Mouse (Mus musculus) cortical plate, adult 2 months (tissue): ENCODE data around the gene Ptpn11.

Source experiments
- CTCF ChIP-seq: fragments of 200-500 bp; IDR thresholded peaks from 2 replicates; pipeline ENCODE4 v1.5.1; 2011; ENCODE audit warnings: mild to moderate bottlenecking, control low read depth, low read length; ENCODE audit not compliant: insufficient read depth; ENCODE audit errors: extremely low read depth
- POLR2A ChIP-seq: fragments of 200-500 bp; IDR thresholded peaks from 2 replicates; pipeline ENCODE4 v1.6.1; 2011; ENCODE audit warnings: mild to moderate bottlenecking, low read length, control low read depth; ENCODE audit not compliant: insufficient read depth; ENCODE audit errors: extremely low read depth

GRCm38 (mm10) chr5:121109185-121109584 is 82.0 kb downstream of the Ptpn11 start:
- TF ChIP-seq CTCF: no peak
- TF ChIP-seq POLR2A: no peak
